Mouse (Mus musculus): ENCODE results near the gene Ccdc122.

GRCm38 (mm10) chr14:77017211-77017610 is 19.4 kb upstream of the Ccdc122 start:
- no peak for TF ChIP-seq POLR2A (IDR thresholded peaks at IDR 0.05; ENCODE audit: low read depth, low read length)
- TF ChIP-seq CTCF (IDR thresholded peaks at IDR 0.05; ENCODE audit: extremely low read depth, insufficient read length, insufficient replicate concordance, low read depth, low read length): no peak
